Mouse (Mus musculus): Measurements from ENCODE around the gene Klf11. TPM values are rescaled to one million over a fixed set of nuclear protein-coding genes. Genes with fewer than 3 reads are reported as not detected.
A peak's percentile ranks its signal among the peaks of the same experiment; 100 is the strongest.

Klf11 gene
- total and polyA plus RNA-seq, 3 experiments: 7.2 to 9.2 (median 7.3) TPM

DNA sequence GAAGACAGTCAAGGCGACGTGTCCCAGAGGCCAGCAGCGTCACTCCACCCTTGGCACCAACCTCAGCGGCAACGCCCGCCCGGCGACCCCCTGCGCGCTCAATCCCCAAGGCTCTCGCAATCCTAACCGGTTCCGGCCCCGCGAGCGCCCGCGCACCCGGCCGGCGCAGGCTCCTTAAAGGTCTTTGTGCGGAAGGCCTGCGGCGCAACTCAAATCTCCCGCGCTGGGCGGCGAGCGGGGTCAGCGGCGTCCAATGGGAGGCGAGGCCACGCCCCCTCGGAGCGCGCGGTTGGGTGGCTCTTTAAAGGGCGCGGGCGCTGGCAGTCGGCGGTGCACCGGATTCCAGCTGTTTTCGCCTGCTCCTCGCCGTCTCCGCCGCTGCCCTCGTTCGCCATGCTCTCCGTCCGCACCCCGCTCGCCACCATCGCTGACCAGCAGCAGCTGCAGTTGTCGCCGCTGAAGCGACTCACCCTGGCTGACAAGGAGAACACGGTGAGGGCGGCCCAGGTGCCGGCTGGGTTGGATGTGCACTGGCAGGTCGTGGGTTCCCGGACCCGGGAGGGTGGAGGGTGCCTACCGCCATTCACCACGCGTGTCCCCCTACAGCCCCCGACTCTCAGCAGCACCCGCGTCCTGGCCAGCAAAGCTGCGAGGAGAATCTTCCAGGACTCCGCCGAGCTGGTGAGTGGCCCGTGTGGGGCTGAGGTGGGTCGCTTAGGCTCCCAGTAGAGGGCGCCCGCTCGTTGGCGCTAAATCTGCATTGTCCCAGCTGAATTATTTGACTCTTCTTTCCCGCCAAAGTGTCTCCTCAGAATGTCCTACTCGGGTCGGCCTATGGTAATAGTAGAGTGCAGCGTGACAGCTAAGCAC, 57.1 kb downstream of the Klf11 start, which contains the start of gene Rrm2 (continued):
- TF ChIP-seq ELF1 (IDR thresholded peaks at IDR 0.05; ENCODE audit: low read depth, low read length) (peak; percentile 81), E2F4 (IDR thresholded peaks at IDR 0.05; ENCODE audit: insufficient replicate concordance, low read depth, low read length) (peak; percentile 98), SMC3 (IDR thresholded peaks at IDR 0.05; ENCODE audit: low read depth, low read length) (0 out of 2 replicates have a peak, but pooled peaks have one; percentile 3), MYC (IDR thresholded peaks at IDR 0.05; ENCODE audit: low read depth, low read length) (0 out of 2 replicates have a peak, but pooled peaks have one; percentile 19), JUN (IDR thresholded peaks at IDR 0.05; ENCODE audit: insufficient read depth, low read depth, low read length) (no peak), PAX5 (IDR thresholded peaks at IDR 0.05; ENCODE audit: low read length) (no peak), CTCF (conservative IDR thresholded peaks at IDR 0.05 in 1 of 2, IDR thresholded peaks at IDR 0.05 in 1 of 2; ENCODE audit: low read depth in 2 of 2, low read length in 2 of 2) (peak; percentile 53 to 77), ETS1 (conservative IDR thresholded peaks at IDR 0.05; ENCODE audit: low read depth, low read length) (peak; percentile 22), ZMIZ1 (IDR thresholded peaks at IDR 0.05; ENCODE audit: low read depth, low read length) (peak; percentile 96), ZKSCAN1 (IDR thresholded peaks at IDR 0.05; ENCODE audit: borderline replicate concordance, low read depth, low read length) (no peak), CHD1 (IDR thresholded peaks at IDR 0.05; ENCODE audit: low read depth, low read length) (no peak; the same call in none of the 2 replicates), EP300 (IDR thresholded peaks at IDR 0.05; ENCODE audit: low read length) (no peak), IRF4 (IDR thresholded peaks at IDR 0.05; ENCODE audit: low read depth, low read length) (no peak), TBP (conservative IDR thresholded peaks at IDR 0.05; ENCODE audit: low read depth, low read length) (peak; percentile 85), TCF12 (IDR thresholded peaks at IDR 0.05; ENCODE audit: low read depth, low read length) (peak; percentile 88), POLR2A (IDR thresholded peaks at IDR 0.05; ENCODE audit: low read depth, low read length) (peak; percentile 93)

DNA sequence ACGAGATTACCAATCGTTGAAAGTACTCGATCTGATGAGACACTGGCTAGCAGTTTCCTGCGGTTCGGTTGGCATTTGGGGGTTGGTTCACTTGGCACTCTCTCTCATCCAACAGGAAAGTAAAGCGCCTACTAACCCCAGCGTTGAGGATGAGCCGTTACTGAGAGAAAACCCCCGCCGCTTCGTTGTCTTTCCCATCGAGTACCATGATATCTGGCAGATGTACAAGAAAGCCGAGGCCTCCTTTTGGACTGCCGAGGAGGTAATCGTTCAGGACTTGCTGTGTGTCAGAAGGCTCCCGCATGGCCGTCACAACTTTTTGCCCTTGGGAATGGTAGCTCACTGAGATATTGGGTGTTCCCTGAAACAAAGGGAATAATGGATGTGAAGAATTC, 57.7 kb downstream of the Klf11 start:
- Histone ChIP-seq H3K27me3 (replicated peaks) (no peaks in the 10 kb centered on the region), H3K27ac (ENCODE audit: insufficient read depth, low read depth) (peak overlapping the region; percentile 39; the same call in 1 of the 2 replicates), H3K79me2 (replicated peaks; ENCODE audit: control insufficient read depth, extremely low read depth, insufficient read depth, poor library complexity, severe bottlenecking) (peaks cover 28% of the 10 kb centered on the region), H3K4me1 (ENCODE audit: control insufficient read depth in 1 of 2, insufficient read depth in 2 of 2) (peaks cover 6 to 47% of the 10 kb centered on the region in 2 experiments), H3K9ac (ENCODE audit: insufficient read depth, low read depth) (peak overlapping the region; percentile 71), H3K4me3 (replicated peaks in 1 of 3; ENCODE audit: low read depth in 2 of 3, low read length in 2 of 3, poor library complexity in 1 of 3) (peak overlapping the region; percentile 72 to 86 (median 77)), H3K36me3 (replicated peaks in 1 of 2; ENCODE audit: control insufficient read depth in 1 of 2, insufficient read depth in 1 of 2, low read length in 1 of 2) (peaks cover 28 to 49% of the 10 kb centered on the region in 2 experiments), H3K9me3 (replicated peaks; ENCODE audit: low read length) (no peaks in the 10 kb centered on the region), H3K4me2 (ENCODE audit: insufficient read depth, low read depth, poor library complexity, severe bottlenecking) (peak overlapping the region; percentile 52)
- no peak for DNase-seq (ENCODE audit: extremely low read depth)
- in situ Hi-C loops (cut with MboI; ENCODE audit: low pct_ligation_motif_present, low pct_unique_long_range_greater_than_20kb, low sequenced_read_pairs): no loop called here
- TF ChIP-seq BHLHE40 (IDR thresholded peaks at IDR 0.05; ENCODE audit: low read depth, low read length) (peak; percentile 15; the same call in 1 of the 2 replicates), RCOR1 (conservative IDR thresholded peaks at IDR 0.05; ENCODE audit: low read depth, low read length) (no peak), MEF2A (IDR thresholded peaks at IDR 0.05; ENCODE audit: borderline replicate concordance, low read depth, low read length) (0 out of 2 replicates have a peak, but pooled peaks have one; percentile 1), MXI1 (IDR thresholded peaks at IDR 0.05; ENCODE audit: low read depth, low read length) (no peak), SIN3A (IDR thresholded peaks at IDR 0.05; ENCODE audit: low read length) (peak; percentile 22; the same call in 1 of the 2 replicates)
- dilution Hi-C loops (cut with MboI; ENCODE audit: extremely low pct_ligation_motif_present, extremely low pct_unique_long_range_greater_than_20kb, low sequenced_read_pairs): no loop called here
